Mouse (Mus musculus) lung, adult 2 months (tissue): ENCODE measurements around the gene 1810046K07Rik.

ENCODE experiments used
- CTCF ChIP-seq: fragments of 200-500 bp; IDR thresholded peaks from 2 replicates; pipeline ENCODE4 v1.5.1; 2011; ENCODE audit warnings: mild to moderate bottlenecking, low read length, control low read depth; ENCODE audit not compliant: insufficient read depth
- POLR2A ChIP-seq: fragments of 200-500 bp; IDR thresholded peaks from 2 replicates; pipeline ENCODE4 v1.6.1; 2011; ENCODE audit warnings: low read depth, mild to moderate bottlenecking, control low read depth, low read length, borderline replicate concordance; ENCODE audit errors: extremely low read depth

GRCm38 (mm10) chr9:51315402-51316063, 13.2 kb downstream of the 1810046K07Rik start:
- no peak for TF ChIP-seq CTCF
- no peak for TF ChIP-seq POLR2A
